Mouse (Mus musculus): Measurements from ENCODE around the gene Gcm1. TPM values are rescaled to one million over a fixed set of nuclear protein-coding genes. Genes with fewer than 3 reads are reported as not detected.

Gcm1 gene
- polyA plus RNA-seq, 1 experiment from 2014 or later, result not detected

- DNase-seq (ENCODE audit: low spot score), result no peak
- Histone ChIP-seq H3K4me1 (replicated peaks; ENCODE audit: control insufficient read depth, insufficient read depth, low read length) (peaks cover 4% of the 10 kb centered on the region; the same call in 1 of the 2 replicates), H3K36me3 (ENCODE audit: control insufficient read depth, insufficient read depth, low read length) (no peaks in the 10 kb centered on the region), H3K27ac (ENCODE audit: low read depth) (no peak overlapping the region), H3K4me3 (ENCODE audit: low read depth, low read length) (no peak overlapping the region), H3K4me2 (ENCODE audit: low read length) (no peak overlapping the region), H3K9me3 (ENCODE audit: control insufficient read depth, low read length) (no peaks in the 10 kb centered on the region), H3K9ac (ENCODE audit: low read length) (no peak overlapping the region), H3K27me3 (replicated peaks; ENCODE audit: control insufficient read depth, insufficient read depth, low read length) (no peaks in the 10 kb centered on the region)
- no peak for ATAC-seq (replicated peaks; ENCODE audit: low FRiP score, low TSS enrichment, low read depth)
- WGBS, result 44% methylated on average over 1 of the region's 1 CpGs
These were observed 37.9 kb upstream of the Gcm1 start for GRCm38 (mm10) chr9:78013813-78014212.

- H3K27ac ChIP-seq (ENCODE audit: low read depth), result no peak overlapping the region
- H3K9me3 ChIP-seq (ENCODE audit: control insufficient read depth, low read length), result no peaks in the 10 kb centered on the region
- H3K4me2 ChIP-seq (ENCODE audit: low read length), result no peak overlapping the region
- ATAC-seq (replicated peaks; ENCODE audit: low FRiP score, low TSS enrichment, low read depth), result no peak
- no peaks in the 10 kb centered on the region for H3K36me3 ChIP-seq (ENCODE audit: control insufficient read depth, insufficient read depth, low read length)
- no peaks in the 10 kb centered on the region for H3K27me3 ChIP-seq (replicated peaks; ENCODE audit: control insufficient read depth, insufficient read depth, low read length)
- WGBS, result 76% methylated on average over 7 of the region's 7 CpGs
- peaks cover 5% of the 10 kb centered on the region; the same call in 1 of the 2 replicates for H3K4me1 ChIP-seq (replicated peaks; ENCODE audit: control insufficient read depth, insufficient read depth, low read length)
- H3K9ac ChIP-seq (ENCODE audit: low read length), result no peak overlapping the region
- no peak for DNase-seq (ENCODE audit: low spot score)
- no peak overlapping the region for H3K4me3 ChIP-seq (ENCODE audit: low read depth, low read length)
These were observed 35.9 kb upstream of the Gcm1 start for GRCm38 (mm10) chr9:78015816-78016215.

GRCm38 (mm10) chr9:78016288-78016687 is 35.4 kb upstream of the Gcm1 start:
- WGBS, result 60% methylated on average over 15 of the region's 15 CpGs
- Histone ChIP-seq H3K4me3 (ENCODE audit: low read depth, low read length) (no peak overlapping the region), H3K9ac (ENCODE audit: low read length) (no peak overlapping the region), H3K9me3 (ENCODE audit: control insufficient read depth, low read length) (no peaks in the 10 kb centered on the region), H3K4me2 (ENCODE audit: low read length) (no peak overlapping the region), H3K27me3 (replicated peaks; ENCODE audit: control insufficient read depth, insufficient read depth, low read length) (no peaks in the 10 kb centered on the region), H3K27ac (ENCODE audit: low read depth) (no peak overlapping the region), H3K4me1 (replicated peaks; ENCODE audit: control insufficient read depth, insufficient read depth, low read length) (peaks cover 8% of the 10 kb centered on the region; the same call in 1 of the 2 replicates), H3K36me3 (ENCODE audit: control insufficient read depth, insufficient read depth, low read length) (no peaks in the 10 kb centered on the region)
- ATAC-seq (replicated peaks; ENCODE audit: low FRiP score, low TSS enrichment, low read depth), result no peak
- DNase-seq (ENCODE audit: low spot score), result no peak

GRCm38 (mm10) chr9:78021256-78021655 is 30.5 kb upstream of the Gcm1 start:
- H3K9ac ChIP-seq (ENCODE audit: low read length), result no peak overlapping the region
- H3K4me3 ChIP-seq (ENCODE audit: low read depth, low read length), result no peak overlapping the region
- no peaks in the 10 kb centered on the region for H3K9me3 ChIP-seq (ENCODE audit: control insufficient read depth, low read length)
- H3K27me3 ChIP-seq (replicated peaks; ENCODE audit: control insufficient read depth, insufficient read depth, low read length), result no peaks in the 10 kb centered on the region
- DNase-seq (ENCODE audit: low spot score) (no peak), ATAC-seq (replicated peaks; ENCODE audit: low FRiP score, low TSS enrichment, low read depth) (no peak)
- no peaks in the 10 kb centered on the region for H3K36me3 ChIP-seq (ENCODE audit: control insufficient read depth, insufficient read depth, low read length)
- peaks cover 15% of the 10 kb centered on the region for H3K4me1 ChIP-seq (replicated peaks; ENCODE audit: control insufficient read depth, insufficient read depth, low read length)
- H3K27ac ChIP-seq (ENCODE audit: low read depth), result peak overlapping the region; percentile 71
- WGBS, result 38% methylated on average over 9 of the region's 9 CpGs
- H3K4me2 ChIP-seq (ENCODE audit: low read length), result no peak overlapping the region

- Histone ChIP-seq H3K4me2 (ENCODE audit: low read length) (peak overlapping the region; percentile 11; the same call in 1 of the 2 replicates), H3K27me3 (replicated peaks; ENCODE audit: control insufficient read depth, insufficient read depth, low read length) (no peaks in the 10 kb centered on the region), H3K4me1 (replicated peaks; ENCODE audit: control insufficient read depth, insufficient read depth, low read length) (peaks cover 11% of the 10 kb centered on the region), H3K4me3 (ENCODE audit: low read depth, low read length) (no peak overlapping the region), H3K9me3 (ENCODE audit: control insufficient read depth, low read length) (no peaks in the 10 kb centered on the region), H3K27ac (ENCODE audit: low read depth) (peak overlapping the region; percentile 71; the same call in 1 of the 2 replicates), H3K9ac (ENCODE audit: low read length) (no peak overlapping the region), H3K36me3 (ENCODE audit: control insufficient read depth, insufficient read depth, low read length) (no peaks in the 10 kb centered on the region)
- DNase-seq (ENCODE audit: low spot score) (peak; percentile 58), ATAC-seq (replicated peaks; ENCODE audit: low FRiP score, low TSS enrichment, low read depth) (peak; percentile 76)
- 48% methylated on average over 8 of the region's 8 CpGs for WGBS
These were observed 29.4 kb upstream of the Gcm1 start for GRCm38 (mm10) chr9:78022187-78022945.

DNA sequence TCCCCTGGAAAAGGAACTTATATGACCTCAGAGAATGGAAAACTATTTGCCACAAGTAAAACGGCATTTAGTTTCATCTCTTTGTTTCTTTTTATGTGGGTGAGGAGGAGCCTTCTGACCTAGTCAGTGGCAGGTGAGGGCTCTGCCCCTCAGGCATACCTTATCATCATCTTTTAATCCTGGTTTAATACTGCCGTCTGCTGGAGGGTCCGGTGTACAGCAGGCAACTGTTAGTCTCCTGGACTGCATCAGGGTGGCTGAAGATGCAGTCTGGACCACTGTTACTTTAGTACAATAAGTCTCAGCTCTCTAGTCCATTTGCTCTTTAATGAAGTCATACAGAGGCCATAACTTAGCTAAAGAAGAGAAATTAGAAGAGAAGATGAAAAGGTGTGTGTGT is 26.9 kb upstream of the Gcm1 start:
- 17% methylated on average over 3 of the region's 3 CpGs for WGBS
- DNase-seq (ENCODE audit: low spot score) (peak; percentile 86), ATAC-seq (replicated peaks; ENCODE audit: low FRiP score, low TSS enrichment, low read depth) (no peak)
- Histone ChIP-seq H3K4me2 (ENCODE audit: low read length) (no peak overlapping the region), H3K4me3 (ENCODE audit: low read depth, low read length) (no peak overlapping the region), H3K27me3 (replicated peaks; ENCODE audit: control insufficient read depth, insufficient read depth, low read length) (no peaks in the 10 kb centered on the region), H3K36me3 (ENCODE audit: control insufficient read depth, insufficient read depth, low read length) (no peaks in the 10 kb centered on the region), H3K27ac (ENCODE audit: low read depth) (no peak overlapping the region), H3K9ac (ENCODE audit: low read length) (no peak overlapping the region), H3K9me3 (ENCODE audit: control insufficient read depth, low read length) (no peaks in the 10 kb centered on the region), H3K4me1 (replicated peaks; ENCODE audit: control insufficient read depth, insufficient read depth, low read length) (peaks cover 11% of the 10 kb centered on the region)

DNA sequence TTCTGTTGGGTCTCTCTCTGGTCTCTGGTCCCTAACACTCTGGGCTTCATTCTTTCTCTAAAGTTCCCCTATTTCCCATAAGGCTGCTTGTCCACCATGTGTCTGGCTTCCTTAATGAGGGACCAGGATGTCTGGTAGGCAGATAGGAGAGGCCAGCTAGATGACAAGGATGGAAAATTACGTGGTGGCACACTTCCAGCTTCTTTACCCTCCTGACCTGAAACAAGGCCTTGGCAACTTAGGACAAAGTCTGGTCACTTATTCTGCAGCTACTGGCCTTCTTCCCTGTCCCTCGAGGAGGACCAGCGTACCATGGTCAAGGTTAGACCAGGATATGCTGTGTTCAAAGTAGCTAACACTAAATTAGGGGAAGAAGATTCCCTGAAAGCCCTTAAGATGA is 24.6 kb upstream of the Gcm1 start:
- no peak overlapping the region for H3K9ac ChIP-seq (ENCODE audit: low read length)
- no peak for ATAC-seq (replicated peaks; ENCODE audit: low FRiP score, low TSS enrichment, low read depth)
- 77% methylated on average over 3 of the region's 3 CpGs for WGBS
- no peaks in the 10 kb centered on the region for H3K27me3 ChIP-seq (replicated peaks; ENCODE audit: control insufficient read depth, insufficient read depth, low read length)
- H3K4me3 ChIP-seq (ENCODE audit: low read depth, low read length), result no peak overlapping the region
- no peak overlapping the region for H3K27ac ChIP-seq (ENCODE audit: low read depth)
- no peaks in the 10 kb centered on the region for H3K9me3 ChIP-seq (ENCODE audit: control insufficient read depth, low read length)
- peaks cover 1% of the 10 kb centered on the region for H3K4me1 ChIP-seq (replicated peaks; ENCODE audit: control insufficient read depth, insufficient read depth, low read length)
- no peak for DNase-seq (ENCODE audit: low spot score)
- H3K36me3 ChIP-seq (ENCODE audit: control insufficient read depth, insufficient read depth, low read length), result no peaks in the 10 kb centered on the region
- no peak overlapping the region for H3K4me2 ChIP-seq (ENCODE audit: low read length)

DNA sequence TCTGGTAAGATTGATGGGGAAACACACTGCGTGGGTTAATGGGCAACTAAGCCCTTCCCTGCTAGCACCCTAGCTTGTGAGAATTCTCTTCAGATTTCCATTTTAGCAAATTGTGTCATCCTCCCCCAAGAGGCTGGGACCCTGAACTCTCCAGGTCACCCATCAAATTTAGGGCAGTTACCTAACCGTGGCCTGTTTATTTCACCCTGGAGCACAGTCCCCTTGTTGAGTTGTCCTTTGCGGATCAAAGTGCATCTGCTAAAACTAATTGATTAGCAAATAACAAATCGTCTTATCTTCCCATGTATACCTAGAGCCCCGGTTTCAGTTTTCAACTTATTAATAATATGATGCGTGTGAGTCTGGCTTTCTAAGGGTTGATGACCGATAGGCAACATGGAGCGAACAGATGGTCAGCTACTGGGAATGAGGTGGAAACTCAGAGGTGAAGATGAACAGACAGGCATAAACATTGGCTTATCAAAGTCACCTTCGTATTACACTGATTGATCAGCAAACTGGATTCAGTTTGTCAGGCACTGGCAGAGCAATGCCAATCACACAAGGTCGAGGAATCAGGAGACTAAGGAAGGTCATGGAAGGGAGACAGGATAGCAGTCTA is 20.8 kb upstream of the Gcm1 start:
- no peaks in the 10 kb centered on the region for H3K36me3 ChIP-seq (ENCODE audit: control insufficient read depth, insufficient read depth, low read length)
- H3K27me3 ChIP-seq (replicated peaks; ENCODE audit: control insufficient read depth, insufficient read depth, low read length), result no peaks in the 10 kb centered on the region
- DNase-seq (ENCODE audit: low spot score) (no peak), ATAC-seq (replicated peaks; ENCODE audit: low FRiP score, low TSS enrichment, low read depth) (no peak)
- no peak overlapping the region for H3K4me2 ChIP-seq (ENCODE audit: low read length)
- H3K9ac ChIP-seq (ENCODE audit: low read length), result no peak overlapping the region
- no peak overlapping the region for H3K4me3 ChIP-seq (ENCODE audit: low read depth, low read length)
- no peak overlapping the region for H3K27ac ChIP-seq (ENCODE audit: low read depth)
- H3K4me1 ChIP-seq (replicated peaks; ENCODE audit: control insufficient read depth, insufficient read depth, low read length), result no peaks in the 10 kb centered on the region
- no peaks in the 10 kb centered on the region for H3K9me3 ChIP-seq (ENCODE audit: control insufficient read depth, low read length)
- WGBS, result 87% methylated on average over 10 of the region's 10 CpGs

- Histone ChIP-seq H3K9me3 (ENCODE audit: control insufficient read depth, low read length) (no peaks in the 10 kb centered on the region), H3K4me2 (ENCODE audit: low read length) (no peak overlapping the region), H3K27me3 (replicated peaks; ENCODE audit: control insufficient read depth, insufficient read depth, low read length) (no peaks in the 10 kb centered on the region), H3K36me3 (ENCODE audit: control insufficient read depth, insufficient read depth, low read length) (no peaks in the 10 kb centered on the region), H3K27ac (ENCODE audit: low read depth) (no peak overlapping the region), H3K4me3 (ENCODE audit: low read depth, low read length) (no peak overlapping the region), H3K4me1 (replicated peaks; ENCODE audit: control insufficient read depth, insufficient read depth, low read length) (no peaks in the 10 kb centered on the region), H3K9ac (ENCODE audit: low read length) (no peak overlapping the region)
- 81% methylated on average over 4 of the region's 4 CpGs for WGBS
- no peak for DNase-seq (ENCODE audit: low spot score)
- no peak for ATAC-seq (replicated peaks; ENCODE audit: low FRiP score, low TSS enrichment, low read depth)
These were observed 18.8 kb upstream of the Gcm1 start for GRCm38 (mm10) chr9:78032930-78033329.

Data from intestine, embryonic 14.5 days (tissue).